Mouse (Mus musculus): Measurements from ENCODE around the gene Ms4a5.

DNA sequence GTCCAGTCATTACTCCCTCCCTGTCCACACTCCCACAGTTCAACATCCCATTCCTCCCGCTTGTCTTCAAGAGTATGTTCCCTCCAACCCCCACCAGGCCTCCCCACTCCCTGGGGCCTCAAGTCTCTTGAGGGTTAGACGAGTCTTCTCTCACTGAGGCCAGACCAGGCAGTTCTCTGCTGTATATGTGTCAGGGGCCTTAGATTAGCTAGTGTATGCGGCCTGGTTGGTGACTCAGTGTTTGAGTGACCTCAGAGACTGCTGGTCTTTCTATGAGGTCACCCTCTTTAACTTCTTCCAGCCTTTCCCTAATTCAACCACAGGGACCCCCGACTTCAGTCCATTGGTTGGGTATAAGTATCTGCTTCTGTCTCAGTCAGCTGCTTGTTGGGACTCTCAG lies 16.7 kb downstream of the Ms4a5 start:
- no peak for TF ChIP-seq GATA1 (IDR thresholded peaks at IDR 0.05; ENCODE audit: low read length)
- TF ChIP-seq TAL1 (IDR thresholded peaks at IDR 0.05; ENCODE audit: low read length), result no peak
